Comparison of ENCODE assay signal across 7 mouse cellular contexts in the genomic region with DNA sequence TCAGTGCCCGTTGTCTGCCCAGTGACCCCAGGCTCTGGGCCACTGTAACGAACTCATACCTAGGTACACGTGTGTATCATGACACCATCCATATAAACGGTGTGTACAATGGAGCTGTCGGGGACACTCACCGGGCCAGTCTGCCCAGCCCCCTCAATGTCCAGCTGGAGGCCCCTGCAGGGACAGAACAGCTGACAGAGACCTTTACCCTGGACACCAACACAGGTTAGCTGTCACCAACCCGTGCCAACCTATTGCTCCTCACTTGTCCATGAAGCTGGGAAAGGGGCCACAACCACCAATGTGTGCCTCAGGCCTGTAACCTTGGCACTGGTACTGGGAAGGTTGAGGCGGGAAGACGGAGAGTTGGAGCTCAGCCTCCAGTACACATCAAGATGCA. TPM values are rescaled to one million over a fixed set of nuclear protein-coding genes. Genes with fewer than 3 reads are reported as not detected.
DNase-seq lines count a peak whose midpoint lies in the region; ATAC-seq and TF ChIP-seq lines count a peak whose summit lies in the region.

No protein-coding gene starts in this region.

- no peak for TF ChIP-seq EP300 in stomach, postnatal 0 days (optimal IDR thresholded peaks at IDR 0.05)

- no peak for DNase-seq in spleen, adult 2 months (ENCODE audit: low read depth in 1 of 2, low spot score in 2 of 2)
- DNase-seq in spleen, adult 12 weeks (ENCODE audit: low spot score), result no peak
- no peak for DNase-seq in forebrain, embryonic 14.5 days (ENCODE audit: low spot score)
- DNase-seq in stomach, postnatal 0 days (ENCODE audit: low spot score), result no peak
- DNase-seq in cerebellum, adult 2 months, result no peak
- no peak for DNase-seq in natural killer cell, adult 2 months (ENCODE audit: low spot score in 2 of 2)

- peak overlapping the region; percentile 69 for H3K9ac ChIP-seq in forebrain, embryonic 14.5 days (ENCODE audit: low read length)
- peak overlapping the region; percentile 71 for H3K9ac ChIP-seq in limb, embryonic 15.5 days
- H3K9ac ChIP-seq in stomach, postnatal 0 days (ENCODE audit: low read length), result peak overlapping the region; percentile 73

- ATAC-seq in forebrain, embryonic 14.5 days, result no peak
- ATAC-seq in limb, embryonic 15.5 days (ENCODE audit: insufficient number of reproducible peaks, low FRiP score, low TSS enrichment, low read depth), result no peak
- ATAC-seq in stomach, postnatal 0 days (ENCODE audit: low FRiP score, low TSS enrichment), result 0 out of 2 replicates have a peak, but pooled peaks have one; percentile 5

- peak overlapping the region; percentile 89 for H3K27ac ChIP-seq in spleen, adult 2 months (ENCODE audit: insufficient read depth, low read length)
- H3K27ac ChIP-seq in forebrain, embryonic 14.5 days (ENCODE audit: low read depth, low read length), result no peak overlapping the region
- peak overlapping the region; percentile 97 for H3K27ac ChIP-seq in limb, embryonic 15.5 days
- peak overlapping the region; percentile 96 for H3K27ac ChIP-seq in stomach, postnatal 0 days (replicated peaks)
- no peak overlapping the region for H3K27ac ChIP-seq in cerebellum, adult 2 months (ENCODE audit: insufficient read depth, low read length)

- peaks cover 18% of the 10 kb centered on the region; the same call in 1 of the 2 replicates for H3K4me1 ChIP-seq in spleen, adult 2 months (ENCODE audit: control insufficient read depth, insufficient read depth, insufficient read length)
- no peaks in the 10 kb centered on the region for H3K4me1 ChIP-seq in forebrain, embryonic 14.5 days (ENCODE audit: control insufficient read depth, insufficient read depth, low read length)
- H3K4me1 ChIP-seq in limb, embryonic 15.5 days, result peaks cover 33% of the 10 kb centered on the region
- H3K4me1 ChIP-seq in stomach, postnatal 0 days (replicated peaks; ENCODE audit: control insufficient read depth, insufficient read depth), result peaks cover 5% of the 10 kb centered on the region
- no peaks in the 10 kb centered on the region for H3K4me1 ChIP-seq in cerebellum, adult 2 months (ENCODE audit: control insufficient read depth, insufficient read depth, low read length)

- peak overlapping the region; percentile 60; the same call in 1 of the 2 replicates for H3K4me3 ChIP-seq in spleen, adult 2 months (ENCODE audit: extremely low read depth, insufficient read depth, insufficient read length)
- peak overlapping the region; percentile 42 for H3K4me3 ChIP-seq in forebrain, embryonic 14.5 days (ENCODE audit: low read depth, low read length)
- peak overlapping the region; percentile 56 for H3K4me3 ChIP-seq in limb, embryonic 15.5 days
- H3K4me3 ChIP-seq in stomach, postnatal 0 days (ENCODE audit: low read depth, low read length), result peak overlapping the region; percentile 49
- H3K4me3 ChIP-seq in cerebellum, adult 2 months (replicated peaks; ENCODE audit: insufficient read depth, low read depth, low read length), result no peak overlapping the region

- TF ChIP-seq CTCF in spleen, adult 2 months (IDR thresholded peaks at IDR 0.05; ENCODE audit: extremely low read depth, insufficient read depth, insufficient read length, insufficient replicate concordance), result no peak
- TF ChIP-seq CTCF in stomach, postnatal 0 days (IDR thresholded peaks at IDR 0.05; ENCODE audit: low read depth), result no peak
- TF ChIP-seq CTCF in cerebellum, adult 2 months (IDR thresholded peaks at IDR 0.05; ENCODE audit: borderline replicate concordance, insufficient read depth, low read depth, low read length), result no peak

- H3K27me3 ChIP-seq in spleen, adult 2 months (ENCODE audit: control insufficient read depth, insufficient read depth, low read length), result no peaks in the 10 kb centered on the region
- H3K27me3 ChIP-seq in forebrain, embryonic 14.5 days (replicated peaks; ENCODE audit: control insufficient read depth, insufficient read depth, low read length), result no peaks in the 10 kb centered on the region
- H3K27me3 ChIP-seq in limb, embryonic 15.5 days, result no peaks in the 10 kb centered on the region
- H3K27me3 ChIP-seq in stomach, postnatal 0 days (ENCODE audit: control insufficient read depth, insufficient read depth, low read length), result no peaks in the 10 kb centered on the region
- no peaks in the 10 kb centered on the region for H3K27me3 ChIP-seq in cerebellum, adult 2 months (ENCODE audit: control insufficient read depth, insufficient read depth, low read length)

- WGBS in spleen, adult 2 months, result 58% methylated on average over 9 of the region's 9 CpGs
- 70% methylated on average over 9 of the region's 9 CpGs for WGBS in forebrain, embryonic 14.5 days
- 56% methylated on average over 9 of the region's 9 CpGs for WGBS in limb, embryonic 15.5 days
- WGBS in stomach, postnatal 0 days, result 31% methylated on average over 9 of the region's 9 CpGs
- 60% methylated on average over 9 of the region's 9 CpGs for WGBS in cerebellum, adult 2 months

- no peak for TF ChIP-seq POLR2A in spleen, adult 2 months (IDR thresholded peaks at IDR 0.05; ENCODE audit: low read depth, low read length)
- TF ChIP-seq POLR2A in cerebellum, adult 2 months (IDR thresholded peaks at IDR 0.05; ENCODE audit: borderline replicate concordance, insufficient read depth, low read length), result no peak

- H3K4me2 ChIP-seq in forebrain, embryonic 14.5 days (ENCODE audit: low read length), result peak overlapping the region; percentile 50
- peak overlapping the region; percentile 65 for H3K4me2 ChIP-seq in limb, embryonic 15.5 days
- peak overlapping the region; percentile 74 for H3K4me2 ChIP-seq in stomach, postnatal 0 days (replicated peaks; ENCODE audit: low read depth)

- no peaks in the 10 kb centered on the region for H3K36me3 ChIP-seq in spleen, adult 2 months (ENCODE audit: control insufficient read depth, insufficient read depth, low read length)
- H3K36me3 ChIP-seq in forebrain, embryonic 14.5 days (ENCODE audit: control insufficient read depth, insufficient read depth, low read length), result no peaks in the 10 kb centered on the region
- peaks cover 29% of the 10 kb centered on the region for H3K36me3 ChIP-seq in limb, embryonic 15.5 days
- H3K36me3 ChIP-seq in stomach, postnatal 0 days (ENCODE audit: control insufficient read depth, insufficient read depth, low read length), result peaks cover 14% of the 10 kb centered on the region; the same call in 1 of the 2 replicates

- no peaks in the 10 kb centered on the region for H3K9me3 ChIP-seq in forebrain, embryonic 14.5 days (replicated peaks; ENCODE audit: control insufficient read depth, low read length)
- H3K9me3 ChIP-seq in limb, embryonic 15.5 days, result no peaks in the 10 kb centered on the region
- H3K9me3 ChIP-seq in stomach, postnatal 0 days (ENCODE audit: control insufficient read depth, low read length), result no peaks in the 10 kb centered on the region

RNA-seq across cellular contexts. Expression of gene Pgghg, which starts 1.1 kb away (rescaled TPM):
- polyA plus RNA-seq in spleen, adult 2 months (2012; rRNA removed), result 21.2 and 26.0 TPM in 2 replicates
- 8.8 TPM in 2 replicates for polyA plus RNA-seq in forebrain, embryonic 14.5 days (2014; fragmentation: Nextera tagmentation; extraction: Ambion mirVana)
- polyA plus RNA-seq in limb, embryonic 15.5 days (2015; fragmentation: Nextera tagmentation; extraction: Ambion mirVana), result 23.1 and 24.9 TPM in 2 replicates
- 10.1 and 12.3 TPM in 2 replicates for polyA plus RNA-seq in stomach, postnatal 0 days (2015; fragmentation: Nextera tagmentation; extraction: Ambion mirVana)
- 5.6 and 6.6 TPM in 2 replicates for polyA plus RNA-seq in cerebellum, adult 2 months (2012; rRNA removed)

RNA-seq across cellular contexts. Expression of gene Ifitm5, which starts 7.8 kb away (rescaled TPM):
- polyA plus RNA-seq in spleen, adult 2 months (2012; rRNA removed), result 1.2 and 1.3 TPM in 2 replicates
- not detected in 2 replicates for polyA plus RNA-seq in forebrain, embryonic 14.5 days (2014; fragmentation: Nextera tagmentation; extraction: Ambion mirVana)
- 46.1 and 62.9 TPM in 2 replicates for polyA plus RNA-seq in limb, embryonic 15.5 days (2015; fragmentation: Nextera tagmentation; extraction: Ambion mirVana)
- polyA plus RNA-seq in stomach, postnatal 0 days (2015; fragmentation: Nextera tagmentation; extraction: Ambion mirVana), result 0.58 and 0.82 TPM in 2 replicates
- polyA plus RNA-seq in cerebellum, adult 2 months (2012; rRNA removed), result 0.16 TPM in 1 of 2 replicates, not detected in the other

RNA-seq across cellular contexts. Expression of gene Gm45717, which starts 13.4 kb away (rescaled TPM):
- not detected in 2 replicates for polyA plus RNA-seq in spleen, adult 2 months (2012; rRNA removed)
- not detected in 2 replicates for polyA plus RNA-seq in forebrain, embryonic 14.5 days (2014; fragmentation: Nextera tagmentation; extraction: Ambion mirVana)
- polyA plus RNA-seq in limb, embryonic 15.5 days (2015; fragmentation: Nextera tagmentation; extraction: Ambion mirVana), result 0.47 TPM in 1 of 2 replicates, not detected in the other
- polyA plus RNA-seq in stomach, postnatal 0 days (2015; fragmentation: Nextera tagmentation; extraction: Ambion mirVana), result 0.32 and 0.71 TPM in 2 replicates
- polyA plus RNA-seq in cerebellum, adult 2 months (2012; rRNA removed), result not detected in 2 replicates

RNA-seq across cellular contexts. Expression of gene Ifitm2, which starts 13.4 kb away (rescaled TPM):
- polyA plus RNA-seq in spleen, adult 2 months (2012; rRNA removed), result 279 and 436 TPM in 2 replicates
- polyA plus RNA-seq in forebrain, embryonic 14.5 days (2014; fragmentation: Nextera tagmentation; extraction: Ambion mirVana), result 163 and 235 TPM in 2 replicates
- 1,488 and 1,547 TPM in 2 replicates for polyA plus RNA-seq in limb, embryonic 15.5 days (2015; fragmentation: Nextera tagmentation; extraction: Ambion mirVana)
- polyA plus RNA-seq in stomach, postnatal 0 days (2015; fragmentation: Nextera tagmentation; extraction: Ambion mirVana), result 932 and 1,048 TPM in 2 replicates
- polyA plus RNA-seq in cerebellum, adult 2 months (2012; rRNA removed), result 31.7 and 35.3 TPM in 2 replicates

RNA-seq across cellular contexts. Expression of gene Nlrp6, which starts 21.6 kb away (rescaled TPM):
- polyA plus RNA-seq in spleen, adult 2 months (2012; rRNA removed), result 0.12 and 0.32 TPM in 2 replicates
- polyA plus RNA-seq in forebrain, embryonic 14.5 days (2014; fragmentation: Nextera tagmentation; extraction: Ambion mirVana), result 0.37 and 0.73 TPM in 2 replicates
- 0.28 and 0.45 TPM in 2 replicates for polyA plus RNA-seq in limb, embryonic 15.5 days (2015; fragmentation: Nextera tagmentation; extraction: Ambion mirVana)
- polyA plus RNA-seq in stomach, postnatal 0 days (2015; fragmentation: Nextera tagmentation; extraction: Ambion mirVana), result 1.6 and 1.7 TPM in 2 replicates
- 0.18 and 0.54 TPM in 2 replicates for polyA plus RNA-seq in cerebellum, adult 2 months (2012; rRNA removed)

Comparison
In these comparisons a context has a peak if more than half of its experiments do, and no peak if none do; other contexts are left out.
1. H3K27ac ChIP-seq: peak in spleen, adult 2 months (single experiment), limb, embryonic 15.5 days (single experiment) and stomach, postnatal 0 days (single experiment); none in forebrain, embryonic 14.5 days (single experiment) and cerebellum, adult 2 months (single experiment).
2. RNA of gene Ifitm5, which starts 7.8 kb away (polyA plus RNA-seq): 46.1 to 62.9 TPM in limb, embryonic 15.5 days; 1.2 to 1.3 TPM in spleen, adult 2 months, 0.58 to 0.82 TPM in stomach, postnatal 0 days, 0.16 TPM in cerebellum, adult 2 months and not detected in forebrain, embryonic 14.5 days; every median in the first group is over 10 times any median in the second.
3. Peak in every context shown above with its lines, with median percentiles within 50 percentile points of each other: H3K4me2 ChIP-seq and H3K9ac ChIP-seq.